Mouse (Mus musculus) liver, adult 2 months (tissue): ENCODE results near the gene Hist1h2aa. TPM values are rescaled to one million over a fixed set of nuclear protein-coding genes. Genes with fewer than 3 reads are reported as not detected.
A peak's percentile ranks its signal among the peaks of the same experiment; 100 is the strongest.

ENCODE experiments used
- DNase-seq: peaks from one replicate; pipeline ENCODE4 v3.0.0-alpha.2; 2011; ENCODE audit warnings: low read depth, low spot score; ENCODE audit errors: extremely low read depth
- H3K27ac ChIP-seq: fragments of 200-500 bp; replicated peaks from 2 replicates; pipeline ENCODE4 v1.5.1; 2012; ENCODE audit warnings: low read depth, mild to moderate bottlenecking, control low read depth, inconsistent platforms, low read length; ENCODE audit not compliant: insufficient read depth
- H3K27me3 ChIP-seq: fragments of 200-500 bp; 2 replicates; pipeline ENCODE4 v1.6.1; 2012; ENCODE audit warnings: mild to moderate bottlenecking, moderate library complexity, low read length, inconsistent platforms; ENCODE audit not compliant: control insufficient read depth, insufficient read depth
- H3K36me3 ChIP-seq: fragments of 200-500 bp; 2 replicates; pipeline ENCODE4 v1.6.1; 2012; ENCODE audit warnings: low read length, inconsistent platforms; ENCODE audit not compliant: control insufficient read depth, insufficient read depth
- H3K4me1 ChIP-seq: fragments of 200-500 bp; 2 replicates; pipeline ENCODE4 v1.6.1; 2011; ENCODE audit warnings: low read length; ENCODE audit not compliant: control insufficient read depth, insufficient read depth
- H3K4me3 ChIP-seq: fragments of 200-500 bp; 2 replicates; pipeline ENCODE4 v1.5.1; 2011; ENCODE audit warnings: low read depth, mild to moderate bottlenecking, control low read depth, low read length, moderate library complexity; ENCODE audit not compliant: insufficient read depth
- H3K79me2 ChIP-seq: fragments of 200-500 bp; 2 replicates; pipeline ENCODE4 v1.6.1; 2012; ENCODE audit warnings: inconsistent platforms, mild to moderate bottlenecking, low read length, moderate library complexity; ENCODE audit not compliant: control insufficient read depth, insufficient read depth
- H3K9ac ChIP-seq: fragments of 200-500 bp; 2 replicates; pipeline ENCODE4 v1.6.1; 2012; ENCODE audit warnings: low read depth, mild to moderate bottlenecking, control low read depth, inconsistent platforms, low read length
- CTCF ChIP-seq: fragments of 200-500 bp; IDR thresholded peaks from 2 replicates; pipeline ENCODE4 v1.5.1; 2011; ENCODE audit warnings: low read depth, low read length, control low read depth
- POLR2A ChIP-seq: fragments of 200-500 bp; IDR thresholded peaks from 2 replicates; pipeline ENCODE4 v1.6.1; 2011; ENCODE audit warnings: low read length, control low read depth; ENCODE audit not compliant: insufficient read depth; ENCODE audit errors: extremely low read depth
- WGBS: fragments of 180-500 bp; shearing (Covaris S2); methylation state at CpG from one replicate; pipeline ENCODE4 v1.1.7; 2018; 5-methylcytosine and 5-hydroxymethylcytosine counted together
- polyA plus RNA-seq: library from polyadenylated mRNA; depleted of rRNA; stranded (reverse); fragments of >200 nt; gene quantifications from 2 replicates; pipeline ENCODE4 v1.2.3, GENCODE M21; 2012
- total RNA-seq: library from RNA; depleted of rRNA; stranded (reverse); fragments of >200 nt; gene quantifications from 2 replicates; pipeline ENCODE4 v1.2.3, GENCODE M21; 2014

Hist1h2aa gene
- total and polyA plus RNA-seq, 2 experiments = not detected

DNA sequence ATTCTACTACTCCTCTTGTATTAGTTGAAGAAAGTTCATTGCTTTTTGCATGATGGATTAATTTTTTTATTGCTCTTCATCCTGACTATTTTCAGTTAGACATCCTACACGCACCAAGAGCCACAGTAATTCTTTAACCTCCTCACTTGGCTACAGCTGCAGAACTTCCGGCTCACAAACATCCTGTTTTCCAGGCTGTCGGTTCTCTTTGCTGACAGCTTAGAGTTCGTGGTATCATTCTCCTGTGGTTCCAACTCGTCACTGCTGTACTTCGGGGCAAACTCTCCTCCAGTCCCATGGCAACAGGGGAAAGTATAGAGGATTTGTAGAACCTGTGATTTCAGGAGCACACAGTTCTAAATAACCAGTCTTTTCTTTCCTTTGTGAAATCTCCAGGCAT lies 36.0 kb upstream of the Hist1h2aa start:
- no peak overlapping the region for H3K27ac ChIP-seq
- TF ChIP-seq POLR2A (no peak), CTCF (no peak)
- no peaks in the 10 kb centered on the region for H3K27me3 ChIP-seq

DNA sequence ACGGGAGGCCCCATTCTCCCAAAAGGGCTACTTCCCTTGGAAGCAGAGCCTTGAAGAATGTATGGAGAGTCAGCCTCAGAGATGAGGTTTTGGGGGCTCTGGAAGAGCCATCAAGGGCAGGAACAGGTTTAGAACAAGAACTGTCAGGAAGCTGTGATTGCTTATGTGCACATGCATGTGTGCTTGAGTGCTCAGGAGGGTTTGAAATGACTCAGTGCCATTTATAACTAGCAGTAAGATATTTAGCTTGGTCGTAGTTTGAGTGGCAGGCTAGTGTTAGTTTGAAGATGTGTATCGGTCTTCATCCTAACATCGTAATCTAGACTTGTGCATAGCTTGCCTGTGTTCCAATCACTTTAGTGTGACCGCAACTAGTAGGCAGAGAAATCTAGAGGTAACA lies 27.4 kb upstream of the Hist1h2aa start:
- H3K27me3 ChIP-seq = no peaks in the 10 kb centered on the region
- 98% methylated on average over 5 of the region's 5 CpGs for WGBS
- TF ChIP-seq CTCF (no peak), POLR2A (no peak)
- H3K27ac ChIP-seq = no peak overlapping the region
- H3K36me3 ChIP-seq = peaks cover 41% of the 10 kb centered on the region
- DNase-seq = no peak
- peaks cover 14% of the 10 kb centered on the region for H3K4me1 ChIP-seq
- no peak overlapping the region for H3K4me3 ChIP-seq
- H3K79me2 ChIP-seq = no peaks in the 10 kb centered on the region
- H3K9ac ChIP-seq = no peak overlapping the region

More for the DNA sequence above, 36.0 kb upstream of the Hist1h2aa start:
- Histone ChIP-seq H3K4me1 (no peaks in the 10 kb centered on the region), H3K4me3 (no peak overlapping the region), H3K36me3 (peaks cover 34% of the 10 kb centered on the region), H3K9ac (no peak overlapping the region), H3K79me2 (no peaks in the 10 kb centered on the region)
- no peak for DNase-seq
- 64% methylated on average over 6 of the region's 6 CpGs for WGBS

DNA sequence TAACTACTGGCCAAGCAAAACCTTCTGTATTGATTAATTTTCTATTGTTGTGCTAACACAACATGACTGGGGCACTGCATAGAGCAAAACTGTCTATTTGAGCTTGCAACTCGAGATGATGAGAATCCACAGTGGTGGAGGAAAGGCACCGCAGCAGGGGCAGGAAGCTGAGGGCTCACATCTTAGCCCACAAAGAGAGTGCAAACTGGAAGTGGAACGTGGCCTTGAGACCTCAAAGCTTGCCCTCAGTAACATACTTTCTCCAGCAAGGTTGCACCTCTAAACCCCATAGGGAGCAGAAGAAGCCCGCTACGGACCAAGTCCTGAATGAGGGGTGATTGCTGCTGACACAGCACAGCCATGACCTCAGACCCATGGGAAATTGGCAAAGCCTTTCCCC lies 24.1 kb upstream of the Hist1h2aa start:
- Histone ChIP-seq H3K9ac (no peak overlapping the region), H3K4me1 (peaks cover 32% of the 10 kb centered on the region), H3K36me3 (peaks cover 30% of the 10 kb centered on the region), H3K79me2 (no peaks in the 10 kb centered on the region), H3K27me3 (no peaks in the 10 kb centered on the region), H3K27ac (no peak overlapping the region), H3K4me3 (no peak overlapping the region)
- no peak for TF ChIP-seq CTCF
- no peak for TF ChIP-seq POLR2A
- peak; percentile 35 for DNase-seq
- 34% methylated on average over 5 of the region's 5 CpGs for WGBS

DNA sequence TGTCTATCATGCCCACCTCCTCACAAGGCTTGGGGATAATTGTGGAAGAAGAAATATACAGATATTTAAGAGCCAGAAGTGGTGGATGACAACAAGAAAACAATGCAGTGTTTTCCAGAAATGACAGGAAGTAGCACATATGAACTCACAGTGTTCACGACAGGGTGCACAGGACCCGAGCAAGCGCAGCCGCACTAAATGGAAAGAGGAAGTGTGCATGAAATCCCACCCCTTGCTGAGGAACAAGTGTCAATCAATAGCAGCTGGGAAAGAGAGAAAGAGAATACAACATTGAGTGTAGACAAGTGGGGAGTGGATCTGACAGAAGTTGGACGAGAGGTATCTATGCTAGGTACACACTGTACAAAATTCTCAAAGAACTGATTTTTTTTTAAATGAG lies 22.9 kb upstream of the Hist1h2aa start:
- Histone ChIP-seq H3K9ac (no peak overlapping the region), H3K27ac (no peak overlapping the region), H3K4me3 (no peak overlapping the region), H3K27me3 (no peaks in the 10 kb centered on the region), H3K36me3 (peaks cover 22% of the 10 kb centered on the region), H3K79me2 (no peaks in the 10 kb centered on the region), H3K4me1 (peaks cover 32% of the 10 kb centered on the region)
- TF ChIP-seq POLR2A (no peak), CTCF (no peak)
- DNase-seq = no peak
- 84% methylated on average over 5 of the region's 5 CpGs for WGBS

DNA sequence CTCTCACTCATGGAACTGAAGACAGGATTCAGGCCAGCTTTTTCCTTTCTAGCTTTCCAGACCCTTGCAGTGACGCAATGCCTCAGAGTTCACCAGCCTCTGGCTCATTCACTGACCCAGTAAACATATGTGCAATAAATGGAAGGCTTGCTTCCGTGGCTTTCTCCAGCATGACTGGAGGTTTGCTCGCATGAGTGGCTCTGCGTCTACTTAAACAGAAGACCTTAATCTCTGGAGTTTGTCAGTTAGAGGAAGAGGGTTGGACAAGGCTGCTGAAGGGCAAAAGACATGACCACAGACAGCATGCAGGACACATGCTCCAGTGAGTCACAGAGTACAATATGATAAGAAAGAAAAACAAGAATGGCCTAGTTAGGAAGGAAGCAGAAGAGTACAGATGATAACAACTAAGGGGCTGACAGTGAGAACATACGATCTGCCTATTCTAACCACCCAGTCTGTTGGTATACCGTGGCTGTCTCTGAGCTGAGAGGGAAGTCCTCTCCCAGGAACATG lies 20.4 kb upstream of the Hist1h2aa start:
- TF ChIP-seq POLR2A (no peak), CTCF (no peak)
- DNase-seq = peak; percentile 91
- H3K79me2 ChIP-seq = no peaks in the 10 kb centered on the region
- no peaks in the 10 kb centered on the region for H3K36me3 ChIP-seq
- H3K4me3 ChIP-seq = peak overlapping the region; percentile 16; the same call in 1 of the 2 replicates
- WGBS = 5% methylated on average over 6 of the region's 6 CpGs
- peaks cover 35% of the 10 kb centered on the region for H3K4me1 ChIP-seq
- H3K9ac ChIP-seq = peak overlapping the region; percentile 48
- peak overlapping the region; percentile 60 for H3K27ac ChIP-seq
- H3K27me3 ChIP-seq = no peaks in the 10 kb centered on the region

DNA sequence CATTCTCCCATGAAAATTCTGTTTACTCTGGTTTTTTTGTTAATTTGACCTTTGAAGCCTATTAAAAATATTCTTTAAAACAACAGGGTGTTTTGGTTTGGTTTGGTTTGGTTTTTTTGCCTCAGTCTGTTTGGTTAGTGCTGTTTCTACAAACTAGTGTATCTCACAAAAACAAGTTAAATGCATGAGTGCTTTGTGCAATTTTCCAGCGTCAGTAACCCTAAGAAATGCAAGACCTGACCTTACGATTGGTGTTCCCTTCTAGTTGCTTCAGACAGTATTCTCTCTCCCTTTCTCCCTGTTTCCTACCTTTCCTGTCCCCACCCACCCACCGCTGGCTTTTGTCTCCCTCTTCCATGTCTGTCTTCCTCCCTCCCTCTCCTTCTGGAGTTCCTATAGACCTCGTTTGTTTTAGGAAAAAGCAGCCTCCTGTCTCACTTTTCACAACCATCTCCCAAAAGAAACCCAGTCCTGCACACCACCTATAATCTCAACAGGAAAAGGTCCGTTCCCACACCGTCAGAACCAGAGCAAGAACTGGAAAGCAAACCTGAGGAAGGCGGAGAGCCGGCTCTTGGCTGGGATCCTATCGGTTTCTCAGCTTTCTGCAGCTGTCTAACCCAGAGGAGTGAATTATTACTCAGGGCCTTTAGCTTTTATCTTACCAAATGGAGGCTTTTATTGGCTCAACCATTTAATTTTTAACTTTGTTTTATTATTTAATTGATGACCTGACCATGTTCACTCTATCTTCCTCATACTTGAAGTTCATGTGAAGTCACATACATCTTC lies 19.7 kb upstream of the Hist1h2aa start, which contains the start of gene Slc17a4:
Gene Slc17a4, minus strand, starts transcription at position 634 of the 792 bp plus-strand sequence.
- WGBS = 6% methylated on average over 9 of the region's 9 CpGs
- TF ChIP-seq POLR2A (no peak), CTCF (no peak)
- no peaks in the 10 kb centered on the region for H3K27me3 ChIP-seq
- peak; percentile 81 for DNase-seq
- no peaks in the 10 kb centered on the region for H3K36me3 ChIP-seq
- H3K4me1 ChIP-seq = peaks cover 35% of the 10 kb centered on the region
- H3K9ac ChIP-seq = peak within 1 kb of the TSS; percentile 80
- H3K27ac ChIP-seq = peak within 1 kb of the TSS; percentile 90
- no peaks in the 10 kb centered on the region for H3K79me2 ChIP-seq
- peak within 1 kb of the TSS; percentile 52 for H3K4me3 ChIP-seq
